Mouse (Mus musculus) ovary, postnatal 10 days (tissue): ENCODE data around the gene Smtnl1.

Experiments
- DNase-seq: peaks from one replicate; pipeline ENCODE4 v3.0.0; 2022; ENCODE audit warnings: low spot score

Gene Smtnl1

GRCm38 (mm10) chr2:84822552-84822951 lies at the start of gene Smtnl1:
Gene Smtnl1, minus strand, starts transcription at chr2:84822652.
- no peak for DNase-seq

- no peak for DNase-seq
Measured at GRCm38 (mm10) chr2:84870623-84871160, 48.2 kb upstream of the Smtnl1 start.

GRCm38 (mm10) chr2:84868977-84869376 lies 46.5 kb upstream of the Smtnl1 start:
- no peak for DNase-seq

GRCm38 (mm10) chr2:84868521-84868943 lies 46.1 kb upstream of the Smtnl1 start:
- peak; percentile 40 for DNase-seq

- DNase-seq: peak; percentile 35
Measured at GRCm38 (mm10) chr2:84865616-84866571, 43.4 kb upstream of the Smtnl1 start.

- DNase-seq: no peak
Measured at GRCm38 (mm10) chr2:84862231-84862630, 39.8 kb upstream of the Smtnl1 start.

- no peak for DNase-seq
Measured at GRCm38 (mm10) chr2:84861430-84861829, 39.0 kb upstream of the Smtnl1 start.

GRCm38 (mm10) chr2:84859991-84860780 lies 37.7 kb upstream of the Smtnl1 start:
- DNase-seq: no peak

- DNase-seq: no peak
Measured at GRCm38 (mm10) chr2:84858551-84858950, 36.1 kb upstream of the Smtnl1 start.

- no peak for DNase-seq
Measured at GRCm38 (mm10) chr2:84855732-84856131, 33.3 kb upstream of the Smtnl1 start.

- DNase-seq: no peak
Measured at GRCm38 (mm10) chr2:84851130-84852040, 28.9 kb upstream of the Smtnl1 start.

GRCm38 (mm10) chr2:84850407-84851129 lies 28.1 kb upstream of the Smtnl1 start:
- DNase-seq: no peak

- no peak for DNase-seq
Measured at GRCm38 (mm10) chr2:84845226-84845625, 22.8 kb upstream of the Smtnl1 start.

GRCm38 (mm10) chr2:84843654-84844053 lies 21.2 kb upstream of the Smtnl1 start:
- no peak for DNase-seq

GRCm38 (mm10) chr2:84841905-84842304 lies 19.5 kb upstream of the Smtnl1 start:
- DNase-seq: no peak

- no peak for DNase-seq
Measured at GRCm38 (mm10) chr2:84840748-84841563, 18.5 kb upstream of the Smtnl1 start.

- peak; percentile 58 for DNase-seq
Measured at GRCm38 (mm10) chr2:84840016-84840747, 17.7 kb upstream of the Smtnl1 start.

GRCm38 (mm10) chr2:84838993-84839980 lies 16.8 kb upstream of the Smtnl1 start:
- DNase-seq: no peak
